Mouse (Mus musculus) heart, adult 2 months (tissue): ENCODE data around the gene Inafm1.

Experiments
- CTCF ChIP-seq: fragments of 200-600 bp; IDR thresholded peaks from 2 replicates; pipeline ENCODE4 v1.8.1; 2022; ENCODE audit warnings: antibody characterized with exemption, mild to moderate bottlenecking, moderate library complexity
- EP300 ChIP-seq: fragments of 200-500 bp; IDR thresholded peaks from 2 replicates; pipeline ENCODE4 v1.6.1; 2011; ENCODE audit warnings: low read depth, low read length, control low read depth; ENCODE audit not compliant: insufficient read depth
- POLR2A ChIP-seq: fragments of 200-500 bp; IDR thresholded peaks from 2 replicates; pipeline ENCODE4 v1.6.1; 2011; ENCODE audit warnings: mild to moderate bottlenecking, low read depth, low read length, control low read depth; ENCODE audit not compliant: insufficient read depth

DNA sequence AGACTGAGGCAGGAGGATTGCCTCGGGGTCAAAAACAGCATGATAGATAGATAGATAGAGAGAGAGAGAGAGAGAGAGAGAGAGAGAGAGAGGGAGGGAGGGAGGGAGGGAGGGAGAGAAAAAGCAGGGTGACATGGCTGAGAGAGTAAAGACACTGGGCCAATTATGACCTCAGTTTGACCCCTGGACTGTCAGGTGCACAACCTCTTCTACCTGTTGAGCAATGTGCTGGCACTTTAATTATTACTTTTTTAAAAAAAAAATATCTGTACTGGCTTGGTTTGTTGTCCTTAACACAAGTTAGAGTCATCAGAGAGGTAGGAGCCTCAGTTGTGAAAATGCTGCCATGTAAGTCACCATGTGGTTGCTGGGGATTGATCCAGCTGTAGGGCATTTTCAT lies 14.4 kb upstream of the Inafm1 start:
- TF ChIP-seq CTCF = no peak
- no peak for TF ChIP-seq EP300
- TF ChIP-seq POLR2A = no peak
